Mouse (Mus musculus): ENCODE measurements around the gene Clec2i. TPM values are rescaled to one million over a fixed set of nuclear protein-coding genes. Genes with fewer than 3 reads are reported as not detected.

Clec2i gene
- polyA plus RNA-seq, 1 experiment from 2014 or later = 1.2 TPM

DNA sequence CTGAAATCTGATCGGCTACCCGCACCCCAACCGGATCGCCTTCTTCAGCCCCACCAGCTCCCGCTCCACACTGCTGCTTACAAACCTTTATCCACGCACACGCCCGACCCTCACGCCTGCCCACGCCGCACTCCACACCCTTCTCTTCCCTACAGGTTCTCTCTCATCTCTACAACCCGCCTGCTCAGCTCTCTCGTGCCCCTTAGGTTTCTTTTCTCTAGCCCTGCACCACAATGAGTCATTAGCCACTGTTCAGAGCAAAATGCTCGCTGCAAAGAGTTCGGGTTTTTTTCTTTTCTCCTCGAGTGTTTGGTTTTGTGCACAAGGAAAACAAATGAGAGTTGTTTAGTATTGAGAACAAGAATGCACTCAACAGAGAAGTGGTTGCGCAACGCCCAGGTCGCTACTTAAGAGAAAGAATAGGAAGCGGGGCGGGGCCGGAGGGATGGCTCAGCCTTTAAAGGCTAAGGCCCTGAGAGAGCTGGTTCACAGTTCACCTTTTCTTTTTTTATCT, 43.9 kb upstream of the Clec2i start:
- ATAC-seq (replicated peaks; ENCODE audit: extremely low read depth, insufficient read depth, low FRiP score) = peak; percentile 15
- WGBS = under 1% methylated on average over 22 of the region's 22 CpGs
- H3K27ac ChIP-seq (ENCODE audit: low read length) = peak overlapping the region; percentile 95

GRCm38 (mm10) chr6:128844131-128844530, 43.3 kb upstream of the Clec2i start:
- no peaks in the 10 kb centered on the region for H3K9me3 ChIP-seq (replicated peaks; ENCODE audit: control insufficient read depth, low read length)
- H3K4me2 ChIP-seq (ENCODE audit: low read depth, low read length) = peak overlapping the region; percentile 58
- WGBS = 28% methylated on average over 8 of the region's 8 CpGs
- H3K27ac ChIP-seq (ENCODE audit: low read length) = 0 out of 2 replicates have a peak overlapping the region, but pooled peaks have one; percentile 20
- peak overlapping the region; percentile 76 for H3K4me3 ChIP-seq (ENCODE audit: low read length)
- no peaks in the 10 kb centered on the region for H3K27me3 ChIP-seq (ENCODE audit: control insufficient read depth, insufficient read depth, low read length)
- no peaks in the 10 kb centered on the region for H3K36me3 ChIP-seq (ENCODE audit: control insufficient read depth, insufficient read depth)
- H3K9ac ChIP-seq (ENCODE audit: low read length) = peak overlapping the region; percentile 90; the same call in 1 of the 2 replicates
- peaks cover 11% of the 10 kb centered on the region for H3K4me1 ChIP-seq (ENCODE audit: control insufficient read depth, insufficient read depth, low read length)
- no peak for ATAC-seq (replicated peaks; ENCODE audit: extremely low read depth, insufficient read depth, low FRiP score)

More for the DNA sequence above, 43.9 kb upstream of the Clec2i start:
- peak overlapping the region; percentile 90 for H3K9ac ChIP-seq (ENCODE audit: low read length)
- no peaks in the 10 kb centered on the region for H3K27me3 ChIP-seq (ENCODE audit: control insufficient read depth, insufficient read depth, low read length)
- peaks cover 11% of the 10 kb centered on the region for H3K4me1 ChIP-seq (ENCODE audit: control insufficient read depth, insufficient read depth, low read length)
- peak overlapping the region; percentile 76 for H3K4me3 ChIP-seq (ENCODE audit: low read length)
- H3K9me3 ChIP-seq (replicated peaks; ENCODE audit: control insufficient read depth, low read length) = no peaks in the 10 kb centered on the region
- H3K4me2 ChIP-seq (ENCODE audit: low read depth, low read length) = peak overlapping the region; percentile 58
- no peaks in the 10 kb centered on the region for H3K36me3 ChIP-seq (ENCODE audit: control insufficient read depth, insufficient read depth)

DNA sequence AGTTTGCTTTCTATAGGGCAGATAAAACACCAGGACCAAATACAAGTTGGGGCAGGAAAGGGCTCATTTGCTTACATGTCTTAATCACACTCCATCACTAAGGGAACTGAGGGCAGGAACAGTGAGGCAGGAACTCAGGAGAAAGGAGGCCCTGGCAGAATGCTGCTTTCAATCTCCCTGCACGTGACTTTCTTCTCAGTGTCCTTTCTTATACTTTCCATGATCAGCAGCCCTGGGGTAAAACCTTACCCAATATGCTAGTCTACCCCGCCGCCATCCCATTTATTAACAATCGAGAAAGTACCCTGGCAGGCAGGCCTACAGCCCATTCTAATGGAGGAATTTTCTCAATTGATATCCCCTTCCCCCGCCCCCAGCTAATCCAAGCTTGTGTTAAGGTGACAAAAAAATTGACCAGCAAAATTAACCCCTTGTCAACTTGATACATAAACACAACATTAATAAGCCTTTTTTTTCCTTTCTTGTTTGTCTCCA, 42.8 kb upstream of the Clec2i start:
- 88% methylated on average over 5 of the region's 5 CpGs for WGBS
- peaks cover 11% of the 10 kb centered on the region for H3K4me1 ChIP-seq (ENCODE audit: control insufficient read depth, insufficient read depth, low read length)
- no peak overlapping the region for H3K4me3 ChIP-seq (ENCODE audit: low read length)
- no peaks in the 10 kb centered on the region for H3K36me3 ChIP-seq (ENCODE audit: control insufficient read depth, insufficient read depth)
- no peak overlapping the region; the same call in 1 of the 2 replicates for H3K27ac ChIP-seq (ENCODE audit: low read length)
- H3K4me2 ChIP-seq (ENCODE audit: low read depth, low read length) = no peak overlapping the region
- H3K9ac ChIP-seq (ENCODE audit: low read length) = no peak overlapping the region
- no peaks in the 10 kb centered on the region for H3K9me3 ChIP-seq (replicated peaks; ENCODE audit: control insufficient read depth, low read length)
- H3K27me3 ChIP-seq (ENCODE audit: control insufficient read depth, insufficient read depth, low read length) = no peaks in the 10 kb centered on the region
- ATAC-seq (replicated peaks; ENCODE audit: extremely low read depth, insufficient read depth, low FRiP score) = no peak

GRCm38 (mm10) chr6:128845319-128845979, 41.9 kb upstream of the Clec2i start:
- 28% methylated on average over 7 of the region's 7 CpGs for WGBS
- Histone ChIP-seq H3K27me3 (ENCODE audit: control insufficient read depth, insufficient read depth, low read length) (no peaks in the 10 kb centered on the region), H3K4me3 (ENCODE audit: low read length) (no peak overlapping the region), H3K4me2 (ENCODE audit: low read depth, low read length) (peak overlapping the region; percentile 33; the same call in 1 of the 2 replicates), H3K36me3 (ENCODE audit: control insufficient read depth, insufficient read depth) (no peaks in the 10 kb centered on the region), H3K9ac (ENCODE audit: low read length) (no peak overlapping the region), H3K4me1 (ENCODE audit: control insufficient read depth, insufficient read depth, low read length) (peaks cover 14% of the 10 kb centered on the region), H3K27ac (ENCODE audit: low read length) (0 out of 2 replicates have a peak overlapping the region, but pooled peaks have one; percentile 29), H3K9me3 (replicated peaks; ENCODE audit: control insufficient read depth, low read length) (no peaks in the 10 kb centered on the region)
- no peak for ATAC-seq (replicated peaks; ENCODE audit: extremely low read depth, insufficient read depth, low FRiP score)

GRCm38 (mm10) chr6:128845998-128846542, 41.3 kb upstream of the Clec2i start:
- WGBS = 64% methylated on average over 6 of the region's 9 CpGs
- Histone ChIP-seq H3K27ac (ENCODE audit: low read length) (no peak overlapping the region), H3K4me1 (ENCODE audit: control insufficient read depth, insufficient read depth, low read length) (peaks cover 20% of the 10 kb centered on the region), H3K4me3 (ENCODE audit: low read length) (no peak overlapping the region), H3K36me3 (ENCODE audit: control insufficient read depth, insufficient read depth) (no peaks in the 10 kb centered on the region), H3K27me3 (ENCODE audit: control insufficient read depth, insufficient read depth, low read length) (no peaks in the 10 kb centered on the region), H3K9me3 (replicated peaks; ENCODE audit: control insufficient read depth, low read length) (no peaks in the 10 kb centered on the region), H3K9ac (ENCODE audit: low read length) (no peak overlapping the region), H3K4me2 (ENCODE audit: low read depth, low read length) (no peak overlapping the region)
- ATAC-seq (replicated peaks; ENCODE audit: extremely low read depth, insufficient read depth, low FRiP score) = no peak

DNA sequence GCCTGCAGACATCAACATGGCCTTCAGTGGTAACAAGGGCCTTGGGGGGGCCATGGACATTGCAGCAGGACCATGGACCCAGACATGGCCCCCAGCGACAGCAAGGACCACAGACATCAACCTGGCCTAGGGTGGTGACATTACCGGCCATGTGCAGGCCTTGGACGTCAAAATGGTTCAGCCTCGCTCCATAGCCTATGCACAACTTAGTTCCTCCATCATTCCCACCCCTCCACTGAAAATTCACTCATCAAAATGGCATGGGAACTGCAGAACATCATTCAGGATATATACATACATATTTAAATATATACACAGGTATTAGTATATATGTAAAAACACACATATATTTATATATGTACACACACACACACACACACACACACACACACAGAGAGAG, 40.0 kb upstream of the Clec2i start:
- H3K9me3 ChIP-seq (replicated peaks; ENCODE audit: control insufficient read depth, low read length) = no peaks in the 10 kb centered on the region

GRCm38 (mm10) chr6:128849902-128850301, 37.5 kb upstream of the Clec2i start:
- Histone ChIP-seq H3K4me2 (ENCODE audit: low read depth, low read length) (no peak overlapping the region), H3K4me1 (ENCODE audit: control insufficient read depth, insufficient read depth, low read length) (peaks cover 12% of the 10 kb centered on the region), H3K4me3 (ENCODE audit: low read length) (no peak overlapping the region), H3K9ac (ENCODE audit: low read length) (no peak overlapping the region), H3K27me3 (ENCODE audit: control insufficient read depth, insufficient read depth, low read length) (no peaks in the 10 kb centered on the region; the same call in 1 of the 2 replicates), H3K36me3 (ENCODE audit: control insufficient read depth, insufficient read depth) (no peaks in the 10 kb centered on the region), H3K27ac (ENCODE audit: low read length) (no peak overlapping the region), H3K9me3 (replicated peaks; ENCODE audit: control insufficient read depth, low read length) (no peaks in the 10 kb centered on the region)
- ATAC-seq (replicated peaks; ENCODE audit: extremely low read depth, insufficient read depth, low FRiP score) = no peak
- WGBS = 59% methylated on average over 2 of the region's 2 CpGs

More for the DNA sequence above, 40.0 kb upstream of the Clec2i start:
- WGBS = 90% methylated on average over 4 of the region's 4 CpGs
- peaks cover 16% of the 10 kb centered on the region for H3K4me1 ChIP-seq (ENCODE audit: control insufficient read depth, insufficient read depth, low read length)
- H3K36me3 ChIP-seq (ENCODE audit: control insufficient read depth, insufficient read depth) = no peaks in the 10 kb centered on the region
- ATAC-seq (replicated peaks; ENCODE audit: extremely low read depth, insufficient read depth, low FRiP score) = no peak
- no peak overlapping the region for H3K27ac ChIP-seq (ENCODE audit: low read length)
- H3K4me2 ChIP-seq (ENCODE audit: low read depth, low read length) = no peak overlapping the region
- H3K27me3 ChIP-seq (ENCODE audit: control insufficient read depth, insufficient read depth, low read length) = no peaks in the 10 kb centered on the region
- H3K4me3 ChIP-seq (ENCODE audit: low read length) = no peak overlapping the region
- H3K9ac ChIP-seq (ENCODE audit: low read length) = no peak overlapping the region

DNA sequence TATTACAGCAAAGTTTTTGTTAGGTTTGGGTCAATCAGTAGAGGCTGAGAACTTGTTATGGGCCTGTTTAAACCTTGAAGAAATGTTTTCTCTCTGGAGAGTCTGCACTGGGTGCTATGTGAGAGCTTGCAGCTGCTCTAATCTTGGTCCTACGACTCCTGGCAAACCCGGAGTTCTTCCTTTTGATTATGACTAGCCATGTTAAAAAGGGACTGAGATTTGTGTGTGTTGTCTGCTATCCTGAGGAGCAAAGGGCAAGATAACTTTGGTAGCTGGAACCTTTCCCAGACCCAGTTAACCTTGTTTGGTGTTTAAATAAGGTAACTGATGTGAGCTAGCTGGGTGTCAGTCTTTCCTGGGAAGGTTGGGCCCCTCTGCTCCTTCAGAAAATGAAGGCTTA, 36.7 kb upstream of the Clec2i start:
- Histone ChIP-seq H3K4me2 (ENCODE audit: low read depth, low read length) (no peak overlapping the region), H3K27ac (ENCODE audit: low read length) (peak overlapping the region; percentile 54), H3K9me3 (replicated peaks; ENCODE audit: control insufficient read depth, low read length) (no peaks in the 10 kb centered on the region), H3K27me3 (ENCODE audit: control insufficient read depth, insufficient read depth, low read length) (no peaks in the 10 kb centered on the region; the same call in 1 of the 2 replicates), H3K36me3 (ENCODE audit: control insufficient read depth, insufficient read depth) (no peaks in the 10 kb centered on the region), H3K9ac (ENCODE audit: low read length) (no peak overlapping the region), H3K4me1 (ENCODE audit: control insufficient read depth, insufficient read depth, low read length) (peaks cover 10% of the 10 kb centered on the region), H3K4me3 (ENCODE audit: low read length) (no peak overlapping the region)
- 21% methylated on average over 2 of the region's 2 CpGs for WGBS
- no peak; the same call in 1 of the 2 replicates for ATAC-seq (replicated peaks; ENCODE audit: extremely low read depth, insufficient read depth, low FRiP score)

GRCm38 (mm10) chr6:128851151-128851550, 36.2 kb upstream of the Clec2i start:
- peaks cover 12% of the 10 kb centered on the region for H3K4me1 ChIP-seq (ENCODE audit: control insufficient read depth, insufficient read depth, low read length)
- ATAC-seq (replicated peaks; ENCODE audit: extremely low read depth, insufficient read depth, low FRiP score) = no peak
- H3K9ac ChIP-seq (ENCODE audit: low read length) = no peak overlapping the region
- no peak overlapping the region for H3K4me2 ChIP-seq (ENCODE audit: low read depth, low read length)
- 72% methylated on average over 2 of the region's 2 CpGs for WGBS
- no peaks in the 10 kb centered on the region for H3K9me3 ChIP-seq (replicated peaks; ENCODE audit: control insufficient read depth, low read length)
- no peaks in the 10 kb centered on the region; the same call in 1 of the 2 replicates for H3K27me3 ChIP-seq (ENCODE audit: control insufficient read depth, insufficient read depth, low read length)
- no peak overlapping the region for H3K4me3 ChIP-seq (ENCODE audit: low read length)
- no peaks in the 10 kb centered on the region for H3K36me3 ChIP-seq (ENCODE audit: control insufficient read depth, insufficient read depth)
- H3K27ac ChIP-seq (ENCODE audit: low read length) = no peak overlapping the region

All from heart, embryonic 16.5 days (tissue).